Mouse (Mus musculus): Measurements from ENCODE around the gene Cstb.
"Not testable (repeated sequence)": the region's sequence is repeated elsewhere in the genome, so short reads cannot be mapped to it uniquely, and the experiment has no call there.

The Cstb gene

DNA sequence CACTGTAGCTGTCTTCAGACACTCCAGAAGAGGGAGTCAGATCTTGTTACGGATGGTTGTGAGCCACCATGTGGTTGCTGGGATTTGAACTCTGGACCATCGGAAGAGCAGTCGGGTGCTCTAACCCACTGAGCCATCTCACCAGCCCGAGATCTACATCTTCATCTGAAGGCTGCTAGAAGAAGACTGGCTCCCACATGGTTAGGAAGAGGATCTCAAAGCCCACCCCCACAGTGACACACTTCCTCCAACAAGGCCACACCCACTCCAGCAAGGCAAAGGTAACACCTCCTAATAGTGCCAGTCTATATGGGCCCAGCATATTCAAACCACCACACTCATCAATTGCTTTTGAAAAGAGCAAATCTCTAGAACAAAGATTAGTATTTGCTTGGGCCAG, 10.5 kb upstream of the Cstb start:
- DNase-seq (ENCODE audit: low spot score in 2 of 2): not testable (repeated sequence)

DNA sequence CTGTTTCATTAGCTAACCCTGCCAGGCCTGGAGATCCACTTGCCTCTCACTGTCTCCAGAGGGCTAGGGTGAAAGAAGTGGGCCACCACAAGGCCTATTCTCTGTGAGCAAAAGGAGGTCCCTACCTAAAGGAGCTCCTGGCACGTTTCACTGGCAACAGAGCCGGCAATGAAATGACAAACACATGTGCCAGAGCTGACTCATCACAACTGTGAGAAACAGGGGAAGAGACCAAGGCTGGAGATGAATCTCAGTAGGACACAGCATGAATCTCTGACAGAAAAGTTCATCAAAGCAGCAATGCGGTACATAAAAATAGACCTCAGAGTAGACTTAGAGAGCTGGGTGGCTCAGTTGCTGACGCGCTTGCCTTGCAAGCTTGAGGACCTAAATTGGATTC, 7.6 kb upstream of the Cstb start:
- peak in 1 of 2 experiments; percentile 40 for DNase-seq (ENCODE audit: low spot score in 2 of 2)

- no peak for DNase-seq (ENCODE audit: low spot score in 2 of 2)
Measured at GRCm38 (mm10) chr10:78418791-78419190, 6.7 kb upstream of the Cstb start.

- no peak for DNase-seq (ENCODE audit: low spot score in 2 of 2)
Measured at GRCm38 (mm10) chr10:78420929-78421328, 4.5 kb upstream of the Cstb start.

- DNase-seq (ENCODE audit: low spot score in 2 of 2): no peak
Measured at GRCm38 (mm10) chr10:78422614-78423013, 2.9 kb upstream of the Cstb start.

DNA sequence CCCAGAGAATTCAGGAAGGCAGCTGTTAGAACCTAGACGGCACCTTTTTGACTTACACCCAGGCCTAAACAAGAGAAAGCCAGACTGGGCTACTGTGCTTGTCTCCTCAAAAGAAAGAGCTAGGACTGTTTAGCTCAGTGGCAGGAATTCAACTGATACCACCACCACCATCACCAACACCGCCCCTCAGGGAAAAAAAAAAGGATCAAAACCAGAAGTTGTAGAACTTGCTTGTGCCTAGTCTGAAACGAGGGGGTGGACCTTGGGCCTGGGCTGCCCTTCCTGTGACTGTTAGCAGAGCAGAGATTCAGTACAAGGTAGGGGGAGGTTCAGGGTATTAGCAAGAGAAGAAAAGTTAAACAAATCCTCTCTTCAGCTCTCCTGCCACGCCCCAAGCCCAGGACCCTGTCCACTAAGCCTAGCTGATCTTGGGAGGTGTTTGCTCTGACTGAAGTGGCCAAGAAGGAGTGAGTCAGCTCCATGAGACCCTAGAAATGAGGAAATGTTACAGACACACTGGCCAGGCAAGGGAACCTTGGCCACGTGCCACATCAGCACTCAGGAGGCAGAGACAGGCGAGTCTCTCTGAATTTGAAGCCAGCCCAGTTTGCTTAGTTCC, 757 bp downstream of the Cstb start:
- no peak for DNase-seq (ENCODE audit: low spot score in 2 of 2)

DNA sequence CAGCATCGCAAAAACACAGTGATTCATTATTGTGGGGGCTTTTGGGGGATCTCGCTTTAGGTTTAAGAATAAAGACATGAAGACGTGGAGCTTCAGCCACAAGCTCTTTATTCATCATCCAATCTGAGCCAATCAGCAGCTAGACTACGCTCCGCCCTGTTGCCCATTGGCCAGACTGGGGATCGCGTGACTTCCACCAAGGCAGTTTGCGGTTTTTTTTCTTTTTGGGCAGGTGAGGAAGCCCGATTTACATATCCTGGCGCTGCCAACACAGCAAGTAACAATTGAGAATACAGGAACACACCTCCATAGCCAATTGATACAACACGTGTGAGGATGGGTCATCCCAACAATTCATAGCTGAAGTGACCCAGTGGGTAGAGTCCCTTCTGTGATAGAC, 2.6 kb downstream of the Cstb start:
- no peak for DNase-seq (ENCODE audit: low spot score in 2 of 2)

DNA sequence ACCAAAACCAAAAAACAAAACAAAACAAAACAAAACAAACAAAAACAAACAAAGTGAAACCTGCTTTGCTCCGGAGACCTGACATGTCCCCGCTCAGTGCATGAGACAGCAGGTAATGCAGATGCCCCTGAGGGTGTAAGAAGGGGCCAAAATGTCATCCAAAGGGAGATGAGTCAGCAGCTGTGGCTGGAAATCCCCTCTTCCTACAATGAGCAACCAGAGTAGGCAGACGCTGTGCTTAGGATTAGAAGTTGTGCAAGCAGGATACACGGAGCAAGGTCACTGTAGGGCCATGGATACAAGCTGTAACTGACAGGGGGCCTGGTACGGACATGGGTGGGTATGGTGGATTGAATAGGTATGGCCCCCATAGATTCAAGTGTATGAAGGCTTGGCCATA, 3.7 kb downstream of the Cstb start:
- DNase-seq (ENCODE audit: low spot score in 2 of 2): no peak

DNA sequence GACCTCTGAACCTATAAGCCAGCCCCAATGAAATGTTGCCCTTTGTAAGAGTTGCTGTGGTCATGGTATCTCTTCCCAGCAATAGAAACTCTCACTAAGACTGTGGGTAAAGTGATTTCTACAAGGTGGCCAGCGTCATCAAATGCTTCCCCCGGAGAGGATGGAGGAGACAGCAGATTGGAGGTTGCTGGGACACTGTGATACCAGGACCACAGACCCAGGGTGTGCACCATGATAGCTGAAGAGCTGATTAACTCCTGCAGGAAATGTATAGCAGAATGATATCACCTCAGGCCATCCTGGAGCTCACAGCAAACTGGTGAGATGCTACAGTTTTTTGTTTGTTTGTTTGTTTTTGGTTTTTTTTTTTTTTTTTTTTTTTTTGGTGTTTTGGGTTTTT, 4.3 kb downstream of the Cstb start:
- no peak for DNase-seq (ENCODE audit: low spot score in 2 of 2)

DNA sequence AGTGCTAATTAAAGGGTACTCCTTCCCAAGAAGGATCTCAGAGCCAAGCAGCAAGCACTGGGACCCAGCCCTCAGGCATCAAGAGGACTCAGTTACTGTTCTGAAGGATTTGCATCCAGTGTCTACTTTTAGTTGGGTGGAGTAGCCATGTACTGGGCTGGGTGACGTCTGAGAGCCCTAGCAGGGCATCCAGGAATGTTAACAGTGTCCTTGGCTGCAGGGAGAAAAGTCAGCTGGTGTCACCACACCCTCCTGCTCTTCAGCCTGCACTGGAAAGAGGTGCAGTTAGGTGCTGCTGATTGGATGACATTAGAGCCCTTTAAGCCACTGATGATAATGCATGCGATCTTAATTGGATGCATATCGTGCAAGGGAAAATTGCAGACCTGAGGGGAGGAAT, 7.4 kb downstream of the Cstb start:
- no peak for DNase-seq (ENCODE audit: low spot score in 2 of 2)

DNA sequence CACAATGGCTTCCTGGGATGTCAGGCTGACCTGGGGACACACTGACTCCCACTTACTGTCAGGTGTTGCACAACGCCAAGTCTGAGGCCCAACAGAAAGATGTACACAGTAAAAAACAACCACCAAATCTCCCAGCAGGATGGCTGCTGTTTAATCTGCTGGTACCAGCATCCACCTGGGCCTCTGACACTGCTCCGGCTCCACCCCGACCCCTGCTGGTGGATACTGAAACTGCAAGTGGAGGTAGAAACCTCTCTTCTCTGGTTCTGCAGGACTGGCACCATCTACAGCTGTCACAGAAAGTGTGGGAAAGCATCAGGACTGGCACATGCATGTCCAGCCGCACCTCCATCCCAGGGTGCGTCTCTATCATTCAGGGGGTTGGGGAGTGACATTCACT, 12.6 kb downstream of the Cstb start:
- DNase-seq (ENCODE audit: low spot score in 2 of 2): peak in 1 of 2 experiments; percentile 61

GRCm38 (mm10) chr10:78439550-78439949, 14.1 kb downstream of the Cstb start:
- no peak for DNase-seq (ENCODE audit: low spot score in 2 of 2)

- DNase-seq (ENCODE audit: low spot score in 2 of 2): no peak
Measured at GRCm38 (mm10) chr10:78439990-78440389, 14.5 kb downstream of the Cstb start.

DNA sequence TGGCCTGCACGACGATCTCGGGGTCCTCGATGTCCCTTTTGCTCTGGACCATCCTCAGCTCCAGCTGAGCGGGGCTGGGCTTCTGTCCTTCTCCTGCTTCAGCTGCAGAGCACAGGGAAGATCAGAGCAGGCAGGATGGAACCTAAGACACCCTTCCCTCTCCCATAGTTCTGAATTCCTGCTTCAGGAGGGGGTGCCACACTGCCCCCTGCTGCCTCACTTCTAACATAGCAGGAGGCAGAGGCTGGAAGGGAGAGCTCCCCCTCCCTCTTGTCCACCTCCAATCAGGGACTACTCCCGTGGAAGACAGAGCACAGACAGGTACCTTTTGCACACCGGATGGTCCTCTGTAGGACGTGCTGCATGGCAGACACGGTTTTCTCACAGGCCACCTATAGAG, 15.3 kb downstream of the Cstb start:
- DNase-seq (ENCODE audit: low spot score in 2 of 2): no peak

- DNase-seq (ENCODE audit: low spot score in 2 of 2): no peak
Measured at GRCm38 (mm10) chr10:78441606-78442005, 16.1 kb downstream of the Cstb start.

DNA sequence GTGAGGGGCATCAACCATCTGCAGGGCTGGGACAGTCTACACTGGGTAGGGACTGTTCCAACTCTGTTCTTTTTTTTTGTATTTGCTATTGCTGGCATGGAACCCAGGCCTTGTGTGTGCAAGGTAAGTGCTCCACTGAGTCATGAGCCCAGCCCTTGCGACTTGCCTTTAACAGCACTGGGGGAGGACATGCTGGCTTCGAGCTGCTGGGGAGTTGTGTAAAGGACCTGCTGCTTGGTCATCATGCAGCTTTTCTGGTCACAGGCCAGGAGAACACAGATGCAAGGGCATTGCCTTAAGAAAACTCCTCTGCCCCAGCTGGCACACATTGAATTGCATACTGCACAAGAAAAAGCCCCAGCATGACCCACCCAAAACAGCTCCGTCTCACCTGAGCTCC, 16.8 kb downstream of the Cstb start:
- DNase-seq (ENCODE audit: low spot score in 2 of 2): no peak

- no peak for DNase-seq (ENCODE audit: low spot score in 2 of 2)
Measured at GRCm38 (mm10) chr10:78446195-78446594, 20.7 kb downstream of the Cstb start.

GRCm38 (mm10) chr10:78447396-78447795, 21.9 kb downstream of the Cstb start:
- DNase-seq (ENCODE audit: low spot score in 2 of 2): no peak

GRCm38 (mm10) chr10:78450761-78451160, 25.3 kb downstream of the Cstb start:
- DNase-seq (ENCODE audit: low spot score in 2 of 2): no peak

- DNase-seq (ENCODE audit: low spot score in 2 of 2): no peak
Measured at GRCm38 (mm10) chr10:78452641-78453040, 27.2 kb downstream of the Cstb start.

GRCm38 (mm10) chr10:78456696-78457095, 31.2 kb downstream of the Cstb start:
- DNase-seq (ENCODE audit: low spot score in 2 of 2): no peak

GRCm38 (mm10) chr10:78457495-78458347, 32.3 kb downstream of the Cstb start:
- peak in 1 of 2 experiments; percentile 43 for DNase-seq (ENCODE audit: low spot score in 2 of 2)

DNA sequence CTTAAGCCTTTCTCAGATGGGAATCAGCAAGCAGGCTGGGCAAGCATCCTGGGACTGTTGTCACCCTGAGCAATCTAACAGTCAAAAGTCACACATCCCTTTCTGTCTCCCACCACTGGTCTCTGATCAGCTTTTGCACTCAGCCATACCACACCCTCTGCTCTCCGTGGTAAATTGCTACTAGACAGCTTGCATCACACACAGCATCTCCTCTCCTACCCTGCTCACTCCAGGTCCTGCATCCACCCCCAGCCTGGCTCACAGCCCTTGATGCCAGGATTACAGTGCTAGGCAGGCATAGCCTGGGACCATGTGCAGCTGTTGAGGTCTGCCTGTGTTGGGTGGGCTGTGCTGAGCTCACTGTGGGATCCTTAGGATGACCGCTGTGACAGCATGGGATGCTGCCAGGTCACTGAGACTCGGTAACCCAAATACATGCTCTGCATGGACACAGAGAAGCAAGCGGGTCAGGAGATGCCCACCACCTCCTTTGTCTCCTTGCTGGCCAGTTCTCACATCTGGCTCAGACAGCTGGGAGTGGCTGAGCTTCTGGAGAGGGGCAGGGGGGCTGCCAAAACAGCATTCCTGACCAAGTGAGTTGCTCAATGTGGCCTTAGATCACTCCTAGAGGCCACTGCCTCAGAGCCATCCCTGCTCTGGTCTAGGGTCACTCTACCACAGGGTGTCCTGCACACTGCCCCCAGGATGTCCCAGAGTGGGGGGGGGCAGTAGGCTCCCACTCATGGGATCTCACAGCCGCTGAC, 33.1 kb downstream of the Cstb start:
- DNase-seq (ENCODE audit: low spot score in 2 of 2): no peak
